Mouse (Mus musculus) limb, embryonic 14.5 days (tissue): ENCODE results near the gene Zfp672. TPM values are rescaled to one million over a fixed set of nuclear protein-coding genes. Genes with fewer than 3 reads are reported as not detected.

Experiments used
- ATAC-seq: fragments of 200-750 bp; cut with Nextera tagmentation; 2 replicates; pipeline ENCODE4 v1.8.0; 2017; ENCODE audit warnings: low read depth, moderate number of reproducible peaks, moderate TSS enrichment; ENCODE audit not compliant: low FRiP score
- DNase-seq: peaks from one replicate; pipeline ENCODE4 v3.0.0-alpha.2; 2015; ENCODE audit warnings: low spot score
- H3K27ac ChIP-seq: fragments of 300-500 bp; sonication (generic); replicated peaks from 2 replicates; pipeline ENCODE4 v1.5.1; 2014; ENCODE audit warnings: low read depth, mild to moderate bottlenecking, low read length, moderate library complexity, mixed read lengths
- H3K27me3 ChIP-seq: fragments of 300-500 bp; sonication (generic); 2 replicates; pipeline ENCODE4 v1.6.1; 2014; ENCODE audit warnings: low read length, mixed read lengths; ENCODE audit not compliant: control insufficient read depth, insufficient read depth
- H3K36me3 ChIP-seq: fragments of 300-500 bp; sonication (generic); 2 replicates; pipeline ENCODE4 v1.6.1; 2014; ENCODE audit warnings: mild to moderate bottlenecking, low read length, moderate library complexity, mixed read lengths; ENCODE audit not compliant: control insufficient read depth, insufficient read depth
- H3K4me1 ChIP-seq: fragments of 300-500 bp; sonication (generic); 2 replicates; pipeline ENCODE4 v1.6.1; 2014; ENCODE audit warnings: antibody characterized with exemption, low read length, mixed read lengths; ENCODE audit not compliant: control insufficient read depth, insufficient read depth
- H3K4me2 ChIP-seq: fragments of 300-500 bp; sonication (generic); replicated peaks from 2 replicates; pipeline ENCODE4 v1.6.1; 2014; ENCODE audit warnings: low read depth, mild to moderate bottlenecking, low read length, moderate library complexity; ENCODE audit not compliant: severe bottlenecking
- H3K4me3 ChIP-seq: fragments of 300-500 bp; sonication (generic); replicated peaks from 2 replicates; pipeline ENCODE4 v1.5.1; 2014; ENCODE audit warnings: low read length
- H3K9ac ChIP-seq: fragments of 300-500 bp; sonication (generic); 2 replicates; pipeline ENCODE4 v1.6.1; 2014; ENCODE audit warnings: mild to moderate bottlenecking, low read depth, low read length, moderate library complexity; ENCODE audit not compliant: severe bottlenecking
- H3K9me3 ChIP-seq: fragments of 300-500 bp; sonication (generic); 2 replicates; pipeline ENCODE4 v1.6.1; 2016; ENCODE audit warnings: low read length; ENCODE audit not compliant: control insufficient read depth
- POLR2A ChIP-seq: fragments of 200-500 bp; IDR thresholded peaks from 2 replicates; pipeline ENCODE4 v1.8.0; 2012; ENCODE audit warnings: inconsistent platforms, mild to moderate bottlenecking, moderate library complexity, borderline replicate concordance; ENCODE audit not compliant: insufficient read depth, insufficient read length; ENCODE audit errors: extremely low read depth
- WGBS: fragments of 180-500 bp; shearing (Covaris S2); extraction: QIAGEN DNeasy Blood & Tissue Kit; methylation state at CpG from one replicate; pipeline ENCODE4 v1.1.7; 2014; 5-methylcytosine and 5-hydroxymethylcytosine counted together
- polyA plus RNA-seq, 2 experiments: library from polyadenylated mRNA; depleted of rRNA in 1 of 2; stranded (reverse) in 1 of 2; unstranded in 1 of 2; fragments of >200 nt; fragmentation: Nextera tagmentation in 1 of 2; extraction: Ambion mirVana in 1 of 2; gene quantifications; 2 replicates each; pipeline versions ENCODE4 v1.2.1 to v1.2.3; 2012 to 2014

The Zfp672 gene
- polyA plus RNA-seq, 2 experiments, result 35.2 to 42.4 TPM

DNA sequence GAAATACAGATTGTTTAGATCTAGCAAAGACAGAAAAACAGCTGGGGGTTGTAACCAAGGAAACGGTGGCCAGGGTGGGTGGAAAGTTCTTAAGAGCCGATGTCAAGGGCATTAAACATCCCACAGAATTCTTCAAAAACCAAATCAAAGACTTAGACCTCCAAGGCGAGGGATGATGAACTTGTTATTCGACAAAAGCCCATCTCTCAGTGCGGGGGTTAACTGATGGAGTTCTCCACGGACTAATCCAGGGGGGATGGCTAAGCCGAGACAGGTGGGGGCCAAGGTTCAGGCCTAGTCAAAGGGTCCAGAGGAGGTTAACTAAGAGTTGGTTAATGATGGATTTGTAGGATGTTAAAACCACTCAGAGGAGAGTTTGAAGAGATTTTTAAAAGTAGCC, 26.5 kb downstream of the Zfp672 start:
- 26% methylated on average over 7 of the region's 7 CpGs for WGBS
- Histone ChIP-seq H3K9me3 (no peaks in the 10 kb centered on the region), H3K4me3 (no peak overlapping the region; the same call in 1 of the 2 replicates), H3K27me3 (no peaks in the 10 kb centered on the region), H3K4me2 (peak overlapping the region; percentile 34), H3K4me1 (peaks cover 21% of the 10 kb centered on the region), H3K9ac (no peak overlapping the region), H3K36me3 (no peaks in the 10 kb centered on the region), H3K27ac (no peak overlapping the region)
- ATAC-seq, result no peak
- DNase-seq, result no peak
- no peak for TF ChIP-seq POLR2A

DNA sequence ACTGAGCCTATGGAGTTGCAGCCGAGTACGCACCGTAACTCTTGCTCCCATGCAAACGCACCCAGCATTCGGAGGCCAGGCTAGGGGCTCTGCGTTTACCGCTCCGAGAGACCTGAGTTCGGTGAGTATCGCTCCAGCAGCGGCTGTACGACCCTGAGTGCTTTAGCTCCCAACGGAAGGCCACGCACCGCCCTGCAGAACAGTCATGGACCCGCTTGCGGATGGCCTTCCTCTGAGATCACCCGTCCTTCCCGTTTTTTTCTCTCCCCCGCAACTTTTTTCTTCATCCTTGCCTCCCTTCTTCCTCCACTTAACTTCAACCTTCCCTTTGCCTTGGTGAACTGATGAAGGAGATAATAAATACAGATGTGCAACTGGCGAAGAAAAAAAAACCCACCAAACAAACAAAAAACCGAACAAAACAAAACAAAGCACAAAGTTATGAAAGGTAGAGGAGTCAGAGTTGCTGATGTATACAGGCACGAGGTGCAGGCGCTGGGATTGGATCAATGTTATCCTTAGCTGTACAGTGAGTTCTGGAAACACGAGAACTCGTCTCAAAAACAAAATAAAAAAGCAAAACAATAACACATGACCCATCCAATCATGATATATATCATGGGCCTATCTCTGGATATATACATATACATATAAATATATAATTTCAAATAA, 27.2 kb downstream of the Zfp672 start:
- no peaks in the 10 kb centered on the region for H3K9me3 ChIP-seq
- DNase-seq (peak; percentile 30), ATAC-seq (peak; percentile 35)
- H3K4me3 ChIP-seq, result peak overlapping the region; percentile 59
- WGBS, result 1% methylated on average over 26 of the region's 26 CpGs
- H3K27me3 ChIP-seq, result no peaks in the 10 kb centered on the region
- peak overlapping the region; percentile 57 for H3K4me2 ChIP-seq
- H3K9ac ChIP-seq, result peak overlapping the region; percentile 63
- 0 out of 2 replicates have a peak, but pooled peaks have one; percentile 28 for TF ChIP-seq POLR2A
- H3K36me3 ChIP-seq, result no peaks in the 10 kb centered on the region
- peak overlapping the region; percentile 91 for H3K27ac ChIP-seq
- peaks cover 19% of the 10 kb centered on the region for H3K4me1 ChIP-seq

DNA sequence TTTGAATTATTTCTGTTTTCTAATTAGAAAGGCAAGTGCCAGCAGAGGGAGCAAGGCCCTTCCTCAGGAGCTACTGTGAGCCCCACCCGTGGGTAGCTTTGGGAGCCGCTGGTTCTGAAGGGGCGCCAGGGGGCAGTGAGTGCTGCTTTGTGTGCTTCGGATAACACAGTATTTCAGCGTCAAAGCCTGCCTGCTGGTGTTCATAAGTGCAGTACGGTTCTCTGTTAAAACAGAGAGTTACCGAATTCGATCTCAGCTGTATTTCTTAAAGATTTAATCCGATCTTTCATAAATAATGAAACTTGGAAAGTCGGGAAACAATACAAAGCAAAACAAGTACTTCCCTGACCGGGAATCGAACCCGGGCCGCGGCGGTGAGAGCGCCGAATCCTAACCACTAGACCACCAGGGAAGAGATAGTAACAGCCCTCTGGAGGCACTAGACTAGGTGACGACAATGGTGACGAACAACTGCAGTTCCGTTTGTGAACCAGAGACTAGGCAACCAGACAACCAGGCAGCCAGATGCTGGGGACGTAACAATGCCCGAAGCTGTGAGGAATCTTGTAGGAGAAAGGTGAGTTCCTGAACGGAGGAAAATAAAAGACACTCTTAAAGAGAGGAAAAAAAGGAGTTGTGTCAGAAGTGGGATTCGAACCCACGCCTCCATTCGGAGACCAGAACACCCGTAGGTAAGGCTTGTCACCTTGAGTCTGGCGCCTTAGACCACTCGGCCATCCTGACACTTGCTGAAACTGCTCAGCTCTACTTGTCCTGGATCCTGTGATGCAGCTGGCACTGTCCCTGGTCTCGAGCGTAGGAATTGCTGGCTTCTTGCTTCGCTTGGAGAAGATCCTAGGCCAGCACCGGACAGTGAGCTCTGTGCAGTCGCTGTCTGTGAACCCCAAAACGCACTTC, 28.0 kb downstream of the Zfp672 start:
- H3K27me3 ChIP-seq, result no peaks in the 10 kb centered on the region
- no peak for TF ChIP-seq POLR2A
- peak overlapping the region; percentile 59 for H3K4me3 ChIP-seq
- peaks cover 11% of the 10 kb centered on the region for H3K4me1 ChIP-seq
- under 1% methylated on average over 36 of the region's 36 CpGs for WGBS
- peak overlapping the region; percentile 57 for H3K4me2 ChIP-seq
- peak; percentile 95 for DNase-seq
- H3K27ac ChIP-seq, result peak overlapping the region; percentile 91
- no peaks in the 10 kb centered on the region for H3K36me3 ChIP-seq
- H3K9me3 ChIP-seq, result no peaks in the 10 kb centered on the region
- ATAC-seq, result peak; percentile 86
- peak overlapping the region; percentile 63 for H3K9ac ChIP-seq

DNA sequence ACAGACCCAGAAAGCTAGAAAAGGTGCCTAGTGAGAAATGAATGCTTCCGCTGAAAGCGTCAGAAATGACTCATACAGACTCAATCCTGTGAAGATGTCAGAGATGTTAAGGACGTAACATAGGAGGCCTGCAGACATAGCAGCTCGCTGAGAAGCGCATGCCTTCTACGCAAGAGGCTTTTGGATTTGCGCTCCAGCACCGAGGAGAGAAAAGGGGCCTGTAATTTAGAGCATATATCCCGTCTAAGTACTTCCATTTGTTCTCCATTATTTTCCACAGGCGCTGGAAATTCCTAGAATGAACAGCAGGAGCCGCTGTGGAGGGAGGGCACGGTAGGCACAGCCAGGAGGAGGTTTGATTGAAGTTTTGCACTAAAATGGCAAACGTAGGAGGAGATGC, 29.1 kb downstream of the Zfp672 start:
- H3K27ac ChIP-seq, result 0 out of 2 replicates have a peak overlapping the region, but pooled peaks have one; percentile 11
- peak overlapping the region; percentile 59 for H3K4me3 ChIP-seq
- DNase-seq (peak; percentile 19), ATAC-seq (no peak)
- no peaks in the 10 kb centered on the region for H3K9me3 ChIP-seq
- no peaks in the 10 kb centered on the region for H3K36me3 ChIP-seq
- TF ChIP-seq POLR2A, result no peak
- peaks cover 11% of the 10 kb centered on the region; the same call in 1 of the 2 replicates for H3K4me1 ChIP-seq
- peak overlapping the region; percentile 57 for H3K4me2 ChIP-seq
- no peak overlapping the region for H3K9ac ChIP-seq
- H3K27me3 ChIP-seq, result no peaks in the 10 kb centered on the region
- WGBS, result 13% methylated on average over 13 of the region's 13 CpGs

DNA sequence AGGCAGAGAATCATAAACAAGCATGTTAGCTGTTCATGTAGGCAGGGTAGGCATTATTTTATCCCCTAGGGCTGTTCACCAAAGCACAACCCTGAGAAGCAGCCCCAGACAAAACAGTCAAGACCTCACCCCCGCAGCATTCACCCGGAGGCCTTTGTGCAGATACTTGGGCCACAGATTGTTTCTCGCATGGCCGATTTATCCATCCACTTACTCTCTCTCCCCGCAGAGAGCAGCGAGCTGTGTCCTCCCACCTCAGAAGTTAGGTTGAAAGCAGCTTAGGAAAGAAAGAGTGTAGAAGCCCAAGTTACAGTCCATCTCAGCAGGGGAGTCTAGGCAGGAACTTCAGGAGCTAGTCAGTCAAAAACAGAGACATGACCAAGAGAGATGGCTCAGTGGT, 32.7 kb downstream of the Zfp672 start:
- DNase-seq, result no peak
- Histone ChIP-seq H3K27me3 (no peaks in the 10 kb centered on the region), H3K9ac (no peak overlapping the region), H3K9me3 (no peaks in the 10 kb centered on the region), H3K4me1 (0 out of 2 replicates have a peak, but pooled peaks cover 6% of the 10 kb centered on the region), H3K27ac (no peak overlapping the region), H3K4me2 (no peak overlapping the region), H3K4me3 (no peak overlapping the region), H3K36me3 (no peaks in the 10 kb centered on the region)
- no peak for ATAC-seq
- 80% methylated on average over 6 of the region's 6 CpGs for WGBS
- TF ChIP-seq POLR2A, result no peak
